Mouse (Mus musculus): ENCODE data around the gene Atf7ip. TPM values are rescaled to one million over a fixed set of nuclear protein-coding genes. Genes with fewer than 3 reads are reported as not detected.

Gene Atf7ip
- total and polyA plus RNA-seq, 3 experiments, result 4.2 to 35.4 (median 29.7) TPM

DNA sequence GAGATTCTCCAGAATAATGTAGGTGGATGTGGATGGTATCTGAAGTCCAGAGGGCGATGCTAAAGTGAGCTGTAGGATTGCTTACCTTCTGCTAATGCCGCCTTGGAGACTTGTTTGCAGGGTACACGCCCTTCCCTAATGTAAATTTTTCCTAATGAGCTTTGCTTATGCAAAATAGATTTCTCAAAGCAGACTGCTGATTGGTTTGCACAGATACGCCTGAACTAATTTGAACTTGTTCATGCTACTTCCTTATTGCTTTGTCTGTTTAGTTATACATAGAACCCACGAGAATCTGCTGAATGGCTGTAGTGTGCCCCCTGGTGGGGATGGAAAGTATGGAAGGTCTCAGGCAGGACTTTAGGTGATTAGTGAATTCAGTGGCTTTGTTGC lies 49.6 kb downstream of the Atf7ip start (continued):
- TF ChIP-seq ZMIZ1 (IDR thresholded peaks at IDR 0.05; ENCODE audit: low read depth, low read length), result peak; percentile 45; the same call in 1 of the 2 replicates
- peak; percentile 93 for TF ChIP-seq RAD21 (IDR thresholded peaks at IDR 0.05; ENCODE audit: low read depth, low read length)
- peak; percentile 60; the same call in 1 of the 2 replicates for TF ChIP-seq MAX (IDR thresholded peaks at IDR 0.05; ENCODE audit: low read length)
- TF ChIP-seq CHD1 (IDR thresholded peaks at IDR 0.05; ENCODE audit: low read depth, low read length), result no peak
- no peak for TF ChIP-seq NRF1 (IDR thresholded peaks at IDR 0.05; ENCODE audit: low read depth, low read length)
- TF ChIP-seq MAZ (IDR thresholded peaks at IDR 0.05; ENCODE audit: low read depth, low read length), result no peak
- TF ChIP-seq ETS1 (conservative IDR thresholded peaks at IDR 0.05; ENCODE audit: low read depth, low read length), result 0 out of 2 replicates have a peak, but pooled peaks have one; percentile 14

DNA sequence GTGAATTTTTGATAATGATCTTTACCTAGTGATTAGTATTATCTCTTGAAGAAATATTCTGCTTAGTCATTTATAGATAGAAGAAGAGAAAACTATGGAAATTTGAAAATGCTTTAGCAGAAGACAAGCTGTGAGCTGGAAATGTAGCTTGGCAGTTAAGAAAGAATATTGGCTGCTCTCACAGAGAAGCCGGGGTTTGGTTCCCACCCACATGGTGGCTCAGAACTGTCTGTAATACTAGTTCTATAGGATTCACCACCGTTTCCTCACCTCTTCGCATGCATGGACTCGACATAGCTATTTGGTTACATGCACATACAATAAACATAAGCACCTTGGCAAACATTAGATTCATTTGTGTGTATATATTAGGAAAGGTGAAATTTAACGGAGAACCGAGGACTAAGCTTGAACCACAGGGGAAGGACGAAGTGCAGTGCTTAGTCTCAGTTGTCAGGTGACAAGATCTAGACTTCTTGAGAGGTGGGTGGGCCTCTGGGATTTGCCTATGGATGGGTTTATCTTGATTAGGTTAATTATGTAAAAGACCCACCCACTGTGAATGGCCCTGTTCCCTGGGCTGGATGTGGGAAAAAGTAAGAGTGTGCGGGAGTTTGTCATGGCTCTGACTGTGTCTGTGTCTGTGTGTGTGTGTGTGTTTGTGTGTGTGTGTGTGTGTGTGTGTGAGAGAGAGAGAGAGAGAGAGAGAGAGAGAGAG lies 52.5 kb downstream of the Atf7ip start:
- dilution Hi-C loops (cut with MboI; ENCODE audit: extremely low pct_ligation_motif_present, extremely low pct_unique_long_range_greater_than_20kb, low sequenced_read_pairs), result no loop called here
- H3K36me3 ChIP-seq (replicated peaks in 1 of 2; ENCODE audit: control insufficient read depth in 1 of 2, insufficient read depth in 1 of 2, low read length in 1 of 2), result peaks cover 46 to 73% of the 10 kb centered on the region in 2 experiments

GRCm38 (mm10) chr6:136566002-136566401 lies 60.0 kb downstream of the Atf7ip start:
- DNase-seq (ENCODE audit: extremely low read depth), result no peak
- H3K9me3 ChIP-seq (replicated peaks; ENCODE audit: low read length), result peaks cover 11% of the 10 kb centered on the region
- no peak overlapping the region for H3K9ac ChIP-seq (ENCODE audit: insufficient read depth, low read depth)
- no peaks in the 10 kb centered on the region for H3K27me3 ChIP-seq (replicated peaks)
- H3K79me2 ChIP-seq (replicated peaks; ENCODE audit: control insufficient read depth, extremely low read depth, insufficient read depth, poor library complexity, severe bottlenecking), result peaks cover 22% of the 10 kb centered on the region
- in situ Hi-C loops (cut with MboI; ENCODE audit: low pct_ligation_motif_present, low pct_unique_long_range_greater_than_20kb, low sequenced_read_pairs) (no loop called here), dilution Hi-C loops (cut with MboI; ENCODE audit: extremely low pct_ligation_motif_present, extremely low pct_unique_long_range_greater_than_20kb, low sequenced_read_pairs) (no loop called here)
- TF ChIP-seq CHD1 (IDR thresholded peaks at IDR 0.05; ENCODE audit: low read depth, low read length), result no peak
- TF ChIP-seq NELFE (IDR thresholded peaks at IDR 0.05; ENCODE audit: low read depth, low read length), result no peak
- no peak for TF ChIP-seq EP300 (IDR thresholded peaks at IDR 0.05; ENCODE audit: low read length)
- no peak for TF ChIP-seq USF1 (IDR thresholded peaks at IDR 0.05; ENCODE audit: low read depth, low read length)
- no peak for TF ChIP-seq POLR2AphosphoS2 (IDR thresholded peaks at IDR 0.05; ENCODE audit: low read depth, low read length)
- no peak for TF ChIP-seq ZNF384 (IDR thresholded peaks at IDR 0.05; ENCODE audit: low read depth, low read length)
- TF ChIP-seq IRF4 (IDR thresholded peaks at IDR 0.05; ENCODE audit: low read depth, low read length), result no peak
- no peak for TF ChIP-seq KAT2A (IDR thresholded peaks at IDR 0.05; ENCODE audit: insufficient replicate concordance, low read length)
- no peak for TF ChIP-seq MEF2A (IDR thresholded peaks at IDR 0.05; ENCODE audit: borderline replicate concordance, low read depth, low read length)
- no peak for TF ChIP-seq GABPA (IDR thresholded peaks at IDR 0.05; ENCODE audit: insufficient replicate concordance, low read depth, low read length)
- no peak for TF ChIP-seq BHLHE40 (IDR thresholded peaks at IDR 0.05; ENCODE audit: low read depth, low read length)
- no peak for TF ChIP-seq UBTF (IDR thresholded peaks at IDR 0.05; ENCODE audit: low read depth, low read length)
- TF ChIP-seq MAFK (IDR thresholded peaks at IDR 0.05; ENCODE audit: insufficient replicate concordance, low read length), result no peak
- no peak overlapping the region for H3K27ac ChIP-seq (ENCODE audit: insufficient read depth, low read depth)
- peaks cover 66 to 82% of the 10 kb centered on the region in 2 experiments for H3K36me3 ChIP-seq (replicated peaks in 1 of 2; ENCODE audit: control insufficient read depth in 1 of 2, insufficient read depth in 1 of 2, low read length in 1 of 2)
- no peaks in the 10 kb centered on the region for H3K4me1 ChIP-seq (ENCODE audit: control insufficient read depth in 1 of 2, insufficient read depth in 2 of 2)
- H3K4me2 ChIP-seq (ENCODE audit: insufficient read depth, low read depth, poor library complexity, severe bottlenecking), result no peak overlapping the region
- H3K4me3 ChIP-seq (replicated peaks in 1 of 3; ENCODE audit: low read depth in 2 of 3, low read length in 2 of 3, poor library complexity in 1 of 3), result no peak overlapping the region

More for the DNA sequence above, 52.5 kb downstream of the Atf7ip start:
- Histone ChIP-seq H3K4me2 (ENCODE audit: insufficient read depth, low read depth, poor library complexity, severe bottlenecking) (no peak overlapping the region), H3K4me3 (replicated peaks in 1 of 3; ENCODE audit: low read depth in 2 of 3, low read length in 2 of 3, poor library complexity in 1 of 3) (no peak overlapping the region), H3K9me3 (replicated peaks; ENCODE audit: low read length) (no peaks in the 10 kb centered on the region), H3K4me1 (ENCODE audit: control insufficient read depth in 1 of 2, insufficient read depth in 2 of 2) (peaks cover 4 to 9% of the 10 kb centered on the region in 2 experiments; a peak in 3 of 4 replicates), H3K79me2 (replicated peaks; ENCODE audit: control insufficient read depth, extremely low read depth, insufficient read depth, poor library complexity, severe bottlenecking) (peaks cover 49% of the 10 kb centered on the region), H3K9ac (ENCODE audit: insufficient read depth, low read depth) (no peak overlapping the region), H3K27me3 (replicated peaks) (no peaks in the 10 kb centered on the region), H3K27ac (ENCODE audit: insufficient read depth, low read depth) (no peak overlapping the region)
- TF ChIP-seq POLR2AphosphoS2 (IDR thresholded peaks at IDR 0.05; ENCODE audit: low read depth, low read length), result no peak
- TF ChIP-seq TCF12 (IDR thresholded peaks at IDR 0.05; ENCODE audit: low read depth, low read length), result no peak
- no peak for TF ChIP-seq MXI1 (IDR thresholded peaks at IDR 0.05; ENCODE audit: low read depth, low read length)
- no peak for TF ChIP-seq KAT2A (IDR thresholded peaks at IDR 0.05; ENCODE audit: insufficient replicate concordance, low read length)
- TF ChIP-seq CHD1 (IDR thresholded peaks at IDR 0.05; ENCODE audit: low read depth, low read length), result no peak
- no peak for TF ChIP-seq UBTF (IDR thresholded peaks at IDR 0.05; ENCODE audit: low read depth, low read length)
- TF ChIP-seq IRF4 (IDR thresholded peaks at IDR 0.05; ENCODE audit: low read depth, low read length), result no peak
- TF ChIP-seq HCFC1 (IDR thresholded peaks at IDR 0.05; ENCODE audit: low read depth, low read length), result no peak
- TF ChIP-seq TBP (conservative IDR thresholded peaks at IDR 0.05; ENCODE audit: low read depth, low read length), result no peak
- TF ChIP-seq RAD21 (IDR thresholded peaks at IDR 0.05; ENCODE audit: low read depth, low read length), result no peak
- TF ChIP-seq E2F4 (IDR thresholded peaks at IDR 0.05; ENCODE audit: insufficient replicate concordance, low read depth, low read length), result no peak
- no peak for TF ChIP-seq EP300 (IDR thresholded peaks at IDR 0.05; ENCODE audit: low read length)
- TF ChIP-seq SMC3 (IDR thresholded peaks at IDR 0.05; ENCODE audit: low read depth, low read length), result no peak
- TF ChIP-seq USF1 (IDR thresholded peaks at IDR 0.05; ENCODE audit: low read depth, low read length), result no peak
- no peak for TF ChIP-seq MAX (IDR thresholded peaks at IDR 0.05; ENCODE audit: low read length)
- in situ Hi-C loops (cut with MboI; ENCODE audit: low pct_ligation_motif_present, low pct_unique_long_range_greater_than_20kb, low sequenced_read_pairs), result no loop called here
- no peak for DNase-seq (ENCODE audit: extremely low read depth)
